Comparison of ENCODE assay signal across 8 mouse cellular contexts in genomic region chr10:42278307-42278850, GRCm38 (mm10). TPM values are rescaled to one million over a fixed set of nuclear protein-coding genes. Genes with fewer than 3 reads are reported as not detected.
DNase-seq lines count a peak whose midpoint lies in the region; ATAC-seq lines count a peak whose summit lies in the region.

No protein-coding gene starts in this region.

- under 1% methylated on average over 38 of the region's 38 CpGs for WGBS in kidney, embryonic 15.5 days
- WGBS in hindbrain, embryonic 14.5 days: 2% methylated on average over 38 of the region's 38 CpGs
- under 1% methylated on average over 37 of the region's 38 CpGs for WGBS in midbrain, embryonic 14.5 days

- H3K4me1 ChIP-seq in kidney, embryonic 15.5 days: peaks cover 26% of the 10 kb centered on the region
- peaks cover 13% of the 10 kb centered on the region for H3K4me1 ChIP-seq in brown adipose tissue, adult 24 weeks (ENCODE audit: control insufficient read depth, insufficient read depth, insufficient read length, low read length)
- peaks cover 26% of the 10 kb centered on the region for H3K4me1 ChIP-seq in hindbrain, embryonic 14.5 days (replicated peaks; ENCODE audit: control insufficient read depth, insufficient read depth, low read length)
- peaks cover 13% of the 10 kb centered on the region for H3K4me1 ChIP-seq in midbrain, embryonic 14.5 days (ENCODE audit: control insufficient read depth, insufficient read depth, low read length)

- H3K9me3 ChIP-seq in kidney, embryonic 15.5 days (replicated peaks): no peaks in the 10 kb centered on the region
- no peaks in the 10 kb centered on the region for H3K9me3 ChIP-seq in hindbrain, embryonic 14.5 days (ENCODE audit: control insufficient read depth, low read length)
- H3K9me3 ChIP-seq in midbrain, embryonic 14.5 days (ENCODE audit: control insufficient read depth, low read length): no peaks in the 10 kb centered on the region

- peak overlapping the region; percentile 60 for H3K9ac ChIP-seq in kidney, embryonic 15.5 days
- H3K9ac ChIP-seq in hindbrain, embryonic 14.5 days: peak overlapping the region; percentile 66
- peak overlapping the region; percentile 62 for H3K9ac ChIP-seq in midbrain, embryonic 14.5 days (replicated peaks; ENCODE audit: low read length)

- H3K4me3 ChIP-seq in kidney, embryonic 15.5 days (replicated peaks): peak overlapping the region; percentile 83
- peak overlapping the region; percentile 70 for H3K4me3 ChIP-seq in brown adipose tissue, adult 24 weeks (ENCODE audit: insufficient read depth, low read depth, low read length)
- H3K4me3 ChIP-seq in hindbrain, embryonic 14.5 days (replicated peaks; ENCODE audit: low read length): peak overlapping the region; percentile 68
- peak overlapping the region; percentile 80 for H3K4me3 ChIP-seq in midbrain, embryonic 14.5 days (replicated peaks; ENCODE audit: low read depth, low read length)

- no peak for DNase-seq in kidney, postnatal 25 days
- no peak for DNase-seq in hindbrain, embryonic 14.5 days (ENCODE audit: low spot score)
- no peak for DNase-seq in midbrain, embryonic 14.5 days
- DNase-seq in adrenal gland, adult 2 months: no peak
- DNase-seq in spleen, postnatal 4 days (ENCODE audit: low spot score in 2 of 2): no peak
- no peak for DNase-seq in right cerebral cortex, postnatal 4 days

- H3K27ac ChIP-seq in kidney, embryonic 15.5 days: peak overlapping the region; percentile 98
- H3K27ac ChIP-seq in brown adipose tissue, adult 24 weeks (replicated peaks; ENCODE audit: low read depth, low read length): no peak overlapping the region
- H3K27ac ChIP-seq in hindbrain, embryonic 14.5 days: peak overlapping the region; percentile 96
- peak overlapping the region; percentile 97 for H3K27ac ChIP-seq in midbrain, embryonic 14.5 days (replicated peaks; ENCODE audit: low read depth, low read length)

- peak overlapping the region; percentile 93 for H3K4me2 ChIP-seq in kidney, embryonic 15.5 days
- H3K4me2 ChIP-seq in hindbrain, embryonic 14.5 days (replicated peaks): peak overlapping the region; percentile 97
- H3K4me2 ChIP-seq in midbrain, embryonic 14.5 days (ENCODE audit: low read length): peak overlapping the region; percentile 98

- no peak for ATAC-seq in kidney, embryonic 15.5 days (replicated peaks; ENCODE audit: low FRiP score)
- peak; percentile 5; the same call in 1 of the 2 replicates for ATAC-seq in hindbrain, embryonic 14.5 days (ENCODE audit: low FRiP score)
- ATAC-seq in midbrain, embryonic 14.5 days (ENCODE audit: low FRiP score, low TSS enrichment): peak; percentile 5

- no peaks in the 10 kb centered on the region for H3K27me3 ChIP-seq in kidney, embryonic 15.5 days
- peaks cover 9% of the 10 kb centered on the region for H3K27me3 ChIP-seq in hindbrain, embryonic 14.5 days (ENCODE audit: control insufficient read depth, insufficient read depth, low read length)
- H3K27me3 ChIP-seq in midbrain, embryonic 14.5 days (ENCODE audit: control insufficient read depth, insufficient read depth, low read length): peaks cover 10% of the 10 kb centered on the region; the same call in 1 of the 2 replicates

- H3K36me3 ChIP-seq in kidney, embryonic 15.5 days: peaks cover 1% of the 10 kb centered on the region; the same call in 1 of the 2 replicates
- H3K36me3 ChIP-seq in hindbrain, embryonic 14.5 days (replicated peaks; ENCODE audit: control insufficient read depth, insufficient read depth): no peaks in the 10 kb centered on the region
- H3K36me3 ChIP-seq in midbrain, embryonic 14.5 days (ENCODE audit: control insufficient read depth, insufficient read depth, low read length): no peaks in the 10 kb centered on the region

RNA-seq across cellular contexts. Expression of gene Foxo3, which starts 1.8 kb away (rescaled TPM):
- 6.1 and 7.0 TPM in 2 replicates for polyA plus RNA-seq in kidney, embryonic 15.5 days (2015; fragmentation: Nextera tagmentation; extraction: Ambion mirVana)
- polyA plus RNA-seq in brown adipose tissue, adult 24 weeks (2012; ENCODE audit: insufficient read depth, insufficient read length, missing spikeins): 4.7 and 6.4 TPM in 2 replicates
- polyA plus RNA-seq in hindbrain, embryonic 14.5 days (2014; fragmentation: Nextera tagmentation; extraction: Ambion mirVana): 5.5 and 5.9 TPM in 2 replicates
- polyA plus RNA-seq in midbrain, embryonic 14.5 days (2014; fragmentation: Nextera tagmentation; extraction: Ambion mirVana): 6.0 and 8.3 TPM in 2 replicates
- total RNA-seq in adrenal gland, adult 2 months (2021): 10 to 100 TPM; 39.7 to 55.6 TPM
- 53.3 and 76.1 TPM in 2 replicates for polyA plus RNA-seq in adrenal gland, adult 2 months (2012; rRNA removed)
